Mouse (Mus musculus): ENCODE measurements around the gene Dlg5. TPM values are rescaled to one million over a fixed set of nuclear protein-coding genes. Genes with fewer than 3 reads are reported as not detected.

Dlg5 gene
- polyA plus RNA-seq, 1 experiment from 2014 or later: 21.9 TPM

DNA sequence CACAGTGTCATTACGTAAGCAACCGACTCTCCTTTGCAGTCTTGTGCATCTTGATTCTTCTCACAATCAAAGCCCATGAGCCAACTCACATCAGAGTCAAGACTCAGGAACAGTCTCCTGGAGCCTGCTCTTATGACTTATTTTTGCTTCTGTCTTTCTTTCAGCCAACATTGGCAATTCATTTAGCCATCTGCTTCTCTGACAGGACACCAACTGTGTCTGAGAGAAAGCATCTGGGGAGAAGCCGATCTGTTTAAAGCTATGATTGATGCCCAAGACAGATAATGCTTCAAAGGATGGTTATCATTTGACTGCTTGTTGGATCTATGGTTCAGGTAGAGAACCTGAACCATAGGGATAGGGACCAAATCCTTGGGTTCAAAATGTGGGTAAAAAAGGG, 153.3 kb downstream of the Dlg5 start:
- no peaks in the 10 kb centered on the region for H3K36me3 ChIP-seq
- ATAC-seq (ENCODE audit: low FRiP score, low read depth): no peak
- no peak overlapping the region for H3K4me3 ChIP-seq
- no peaks in the 10 kb centered on the region for H3K27me3 ChIP-seq (replicated peaks)
- no peak overlapping the region for H3K27ac ChIP-seq
- WGBS: 91% methylated on average over 3 of the region's 3 CpGs
- no peaks in the 10 kb centered on the region for H3K4me1 ChIP-seq
- H3K9me3 ChIP-seq: no peaks in the 10 kb centered on the region
- H3K9ac ChIP-seq: no peak overlapping the region
- H3K4me2 ChIP-seq (replicated peaks): no peak overlapping the region

DNA sequence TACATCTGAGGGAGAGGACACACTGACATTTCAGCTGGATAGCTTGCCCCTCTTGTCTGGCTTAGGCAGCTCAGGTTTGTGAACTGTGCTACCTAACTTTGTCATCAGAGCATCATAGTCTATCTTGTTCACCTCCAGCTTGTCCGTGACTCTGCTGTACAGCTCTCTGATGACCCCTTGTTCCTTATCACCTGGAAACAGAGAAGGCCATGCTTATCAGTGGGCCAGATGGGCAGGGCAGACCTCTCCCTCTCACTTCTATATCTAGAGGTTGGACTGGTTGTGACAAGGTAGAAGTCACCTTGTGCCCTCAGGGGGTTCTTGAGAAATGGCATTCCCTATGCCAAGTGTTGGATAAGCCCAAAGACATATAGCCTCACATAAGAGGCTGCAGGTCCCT, 154.9 kb downstream of the Dlg5 start:
- H3K36me3 ChIP-seq: no peaks in the 10 kb centered on the region
- H3K9ac ChIP-seq: no peak overlapping the region
- H3K4me1 ChIP-seq: no peaks in the 10 kb centered on the region
- no peak for ATAC-seq (ENCODE audit: low FRiP score, low read depth)
- H3K4me3 ChIP-seq: no peak overlapping the region
- no peaks in the 10 kb centered on the region for H3K27me3 ChIP-seq (replicated peaks)
- WGBS: 85% methylated on average over 1 of the region's 1 CpGs
- no peaks in the 10 kb centered on the region for H3K9me3 ChIP-seq
- no peak overlapping the region for H3K4me2 ChIP-seq (replicated peaks)
- H3K27ac ChIP-seq: no peak overlapping the region

DNA sequence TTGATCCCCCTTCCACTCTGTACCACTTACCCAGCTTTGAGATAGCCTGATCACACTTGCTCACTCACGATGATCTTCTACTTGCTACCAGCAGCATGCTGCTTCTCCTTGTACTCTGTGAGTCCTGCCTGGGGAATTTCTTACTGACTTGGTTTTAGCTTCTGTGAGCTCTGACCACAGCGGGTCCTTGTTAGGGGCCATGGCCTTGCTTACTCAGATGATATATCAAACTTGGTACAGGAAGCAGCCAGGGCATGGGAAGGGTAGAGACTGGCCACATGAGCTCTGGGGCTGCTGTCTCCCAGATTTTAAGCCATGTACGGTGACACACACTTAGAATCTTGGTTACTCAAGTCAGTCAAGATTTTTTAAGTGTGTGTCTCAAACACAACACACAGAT, 156.5 kb downstream of the Dlg5 start:
- WGBS: 86% methylated on average over 3 of the region's 3 CpGs
- no peak overlapping the region for H3K27ac ChIP-seq

DNA sequence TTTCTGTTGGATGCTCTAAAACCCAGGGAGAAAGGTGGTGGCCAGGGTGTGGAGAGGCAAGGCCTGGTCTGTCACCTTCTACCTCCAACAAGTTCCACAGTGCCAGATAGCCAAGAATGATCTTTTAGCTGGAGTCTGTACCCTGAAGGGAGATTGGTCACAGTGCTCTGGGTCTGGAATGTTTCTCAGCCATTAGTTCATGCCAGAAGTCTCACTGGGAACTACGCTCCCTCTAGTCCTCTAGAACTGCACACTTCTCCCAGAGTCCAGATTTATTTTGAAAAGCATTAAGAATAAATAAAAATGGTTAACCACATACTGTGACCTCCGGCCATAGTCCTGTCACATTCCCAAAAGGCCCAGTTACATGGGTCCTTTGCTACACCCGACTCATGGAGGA, 158.3 kb downstream of the Dlg5 start:
- no peaks in the 10 kb centered on the region for H3K9me3 ChIP-seq
- no peaks in the 10 kb centered on the region for H3K4me1 ChIP-seq
- H3K27ac ChIP-seq: no peak overlapping the region
- H3K27me3 ChIP-seq (replicated peaks): no peaks in the 10 kb centered on the region
- no peaks in the 10 kb centered on the region for H3K36me3 ChIP-seq
- no peak overlapping the region for H3K4me3 ChIP-seq
- ATAC-seq (ENCODE audit: low FRiP score, low read depth): no peak
- H3K4me2 ChIP-seq (replicated peaks): no peak overlapping the region
- H3K9ac ChIP-seq: no peak overlapping the region
- WGBS: 88% methylated on average over 3 of the region's 3 CpGs

More for the DNA sequence above, 156.5 kb downstream of the Dlg5 start:
- no peak for ATAC-seq (ENCODE audit: low FRiP score, low read depth)
- Histone ChIP-seq H3K36me3 (no peaks in the 10 kb centered on the region), H3K27me3 (replicated peaks) (no peaks in the 10 kb centered on the region), H3K9ac (no peak overlapping the region), H3K4me1 (no peaks in the 10 kb centered on the region), H3K9me3 (no peaks in the 10 kb centered on the region), H3K4me2 (replicated peaks) (no peak overlapping the region), H3K4me3 (no peak overlapping the region)

DNA sequence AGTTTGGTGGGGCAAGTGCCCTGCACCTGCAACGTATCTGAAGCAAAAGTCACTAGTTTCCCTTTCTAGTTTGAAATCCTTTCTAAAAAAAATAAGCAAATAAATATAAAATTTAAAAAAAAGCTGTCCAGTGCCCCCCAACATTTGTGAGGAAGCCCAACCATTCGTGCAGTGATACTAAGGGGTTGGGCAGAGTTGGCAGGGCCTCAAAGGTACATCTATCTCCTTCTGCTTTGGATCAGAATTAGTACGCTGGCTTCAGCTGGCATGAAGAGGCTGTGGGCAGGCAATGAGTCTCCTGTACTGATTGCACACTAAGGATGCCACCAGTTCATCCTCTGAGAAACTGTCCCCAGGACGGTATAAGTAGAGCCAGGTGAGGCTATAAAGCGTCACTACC, 159.2 kb downstream of the Dlg5 start:
- WGBS: 81% methylated on average over 5 of the region's 5 CpGs
- no peak for ATAC-seq (ENCODE audit: low FRiP score, low read depth)

More for the DNA sequence above, 159.2 kb downstream of the Dlg5 start:
- Histone ChIP-seq H3K9me3 (no peaks in the 10 kb centered on the region), H3K9ac (no peak overlapping the region), H3K4me2 (replicated peaks) (no peak overlapping the region), H3K27me3 (replicated peaks) (no peaks in the 10 kb centered on the region), H3K36me3 (no peaks in the 10 kb centered on the region), H3K4me1 (0 out of 2 replicates have a peak, but pooled peaks cover 5% of the 10 kb centered on the region), H3K4me3 (no peak overlapping the region), H3K27ac (no peak overlapping the region)

Small RNA genes lying within 50 kb of the gene (microRNA-seq; reads per million reads assigned to microRNA genes)
- gene Mir7210: not detected

Other genes starting within 250 kb of the Dlg5 start
- gene Kcnma1, start 231.4 kb downstream of the Dlg5 start, polyA plus RNA-seq (2016; fragmentation: Nextera tagmentation; extraction: Ambion mirVana): 6.5 and 8.3 TPM in 2 replicates
- gene E330034G19Rik, start 47.3 kb upstream of the Dlg5 start, polyA plus RNA-seq (2016; fragmentation: Nextera tagmentation; extraction: Ambion mirVana): not detected in 2 replicates
- 20.8 and 21.9 TPM in 2 replicates for gene Polr3a, start 241.1 kb upstream of the Dlg5 start, polyA plus RNA-seq (2016; fragmentation: Nextera tagmentation; extraction: Ambion mirVana)
- 871 and 874 TPM in 2 replicates for gene Rps24, start 241.2 kb upstream of the Dlg5 start, polyA plus RNA-seq (2016; fragmentation: Nextera tagmentation; extraction: Ambion mirVana)

Data from neural tube, embryonic 12.5 days (tissue).